Mouse (Mus musculus) cerebellum, postnatal 25 days (tissue): ENCODE results near the gene Sp7.
A peak's percentile ranks its signal among the peaks of the same experiment; 100 is the strongest.

Source experiments
- DNase-seq, 2 experiments: peaks; one replicate each; pipeline ENCODE4 v3.0.0; 2021; ENCODE audit warnings: mixed read lengths in 2 of 2

Sp7 gene

GRCm38 (mm10) chr15:102341580-102341979 lies 25.4 kb downstream of the Sp7 start:
- peak in 1 of 2 experiments; percentile 60 for DNase-seq

GRCm38 (mm10) chr15:102339612-102340011 lies 27.4 kb downstream of the Sp7 start:
- no peak for DNase-seq

GRCm38 (mm10) chr15:102336946-102337345 lies 30.0 kb downstream of the Sp7 start:
- no peak for DNase-seq

GRCm38 (mm10) chr15:102335925-102336324 lies 31.1 kb downstream of the Sp7 start:
- DNase-seq = peak in 1 of 2 experiments; percentile 35

DNA sequence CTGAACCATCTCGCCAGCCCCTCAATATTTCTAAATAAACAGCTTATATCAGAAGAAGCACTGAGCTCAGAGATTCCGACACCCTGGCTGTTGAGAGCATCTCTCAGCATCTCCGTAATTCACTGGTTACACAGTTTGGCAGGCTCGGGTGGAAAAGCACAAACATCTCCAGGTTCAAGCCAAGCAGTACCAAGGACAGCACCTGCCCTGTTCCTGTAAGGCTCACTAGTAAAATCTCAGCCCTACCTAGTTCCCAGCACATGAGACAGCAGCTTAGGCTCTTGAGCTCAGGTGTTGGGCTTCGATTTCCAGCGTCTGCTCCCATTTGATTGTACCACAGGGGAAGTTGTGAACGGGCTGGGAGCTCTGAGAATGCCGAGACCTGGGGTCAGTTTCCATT lies 31.7 kb downstream of the Sp7 start:
- no peak for DNase-seq

DNA sequence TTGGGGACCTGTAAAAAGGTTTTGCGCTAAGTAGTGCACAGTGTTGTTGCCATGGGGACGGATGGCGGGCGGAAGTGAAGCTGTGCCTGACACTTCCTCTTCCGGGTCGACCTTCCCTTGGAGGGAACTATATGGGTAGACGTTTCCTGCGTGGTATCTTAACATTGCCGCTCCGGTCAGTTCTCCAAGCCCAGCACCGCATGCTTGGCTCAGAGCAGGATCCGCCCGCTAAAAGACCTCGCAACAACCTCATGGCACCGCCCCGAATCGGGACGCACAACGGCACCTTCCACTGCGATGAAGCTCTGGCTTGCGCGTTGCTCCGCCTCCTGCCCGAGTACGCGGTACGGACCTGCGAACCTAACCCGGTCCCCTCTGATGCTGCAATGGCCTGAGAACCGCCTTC lies 35.4 kb downstream of the Sp7 start, which contains the start of gene Myg1:
TSS of gene Myg1 (plus strand) at position 100 of the 406 bp plus-strand sequence.
- peak; percentile 81 to 86 for DNase-seq

- no peak for DNase-seq
These were observed 40.1 kb downstream of the Sp7 start for GRCm38 (mm10) chr15:102326892-102327291.

- peak; percentile 85 to 91 for DNase-seq
These were observed 40.9 kb downstream of the Sp7 start, which contains the start of gene Pfdn5 for GRCm38 (mm10) chr15:102326022-102326576. Pfdn5 (plus strand) TSS chr15:102326116.

GRCm38 (mm10) chr15:102324654-102325473 lies 42.1 kb downstream of the Sp7 start:
- DNase-seq = peak; percentile 16 to 22

DNA sequence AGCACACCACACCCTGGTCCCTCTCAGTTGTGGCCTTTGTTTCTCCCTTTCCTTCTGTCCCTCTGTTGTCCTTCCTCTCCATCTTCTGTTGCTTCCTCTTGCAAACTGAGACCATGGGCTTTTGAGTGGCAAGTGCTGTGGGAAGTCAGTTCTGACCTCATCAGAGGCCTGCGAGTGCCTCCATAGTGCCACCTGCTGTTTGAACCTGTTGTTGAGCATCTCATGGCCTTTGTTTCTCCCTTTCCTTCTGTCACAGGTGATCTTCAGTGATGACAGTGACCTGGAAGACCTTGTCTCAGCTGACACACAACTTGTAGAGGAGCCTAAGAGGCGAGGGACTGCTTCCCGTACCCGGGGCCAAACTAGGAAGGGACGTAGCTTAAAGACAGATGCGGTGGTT lies 50.7 kb downstream of the Sp7 start:
- peak; percentile 63 to 81 for DNase-seq

- DNase-seq = no peak
These were observed 51.7 kb downstream of the Sp7 start for GRCm38 (mm10) chr15:102315292-102315691.

- DNase-seq = no peak
These were observed 55.5 kb downstream of the Sp7 start for GRCm38 (mm10) chr15:102311489-102311888.

DNA sequence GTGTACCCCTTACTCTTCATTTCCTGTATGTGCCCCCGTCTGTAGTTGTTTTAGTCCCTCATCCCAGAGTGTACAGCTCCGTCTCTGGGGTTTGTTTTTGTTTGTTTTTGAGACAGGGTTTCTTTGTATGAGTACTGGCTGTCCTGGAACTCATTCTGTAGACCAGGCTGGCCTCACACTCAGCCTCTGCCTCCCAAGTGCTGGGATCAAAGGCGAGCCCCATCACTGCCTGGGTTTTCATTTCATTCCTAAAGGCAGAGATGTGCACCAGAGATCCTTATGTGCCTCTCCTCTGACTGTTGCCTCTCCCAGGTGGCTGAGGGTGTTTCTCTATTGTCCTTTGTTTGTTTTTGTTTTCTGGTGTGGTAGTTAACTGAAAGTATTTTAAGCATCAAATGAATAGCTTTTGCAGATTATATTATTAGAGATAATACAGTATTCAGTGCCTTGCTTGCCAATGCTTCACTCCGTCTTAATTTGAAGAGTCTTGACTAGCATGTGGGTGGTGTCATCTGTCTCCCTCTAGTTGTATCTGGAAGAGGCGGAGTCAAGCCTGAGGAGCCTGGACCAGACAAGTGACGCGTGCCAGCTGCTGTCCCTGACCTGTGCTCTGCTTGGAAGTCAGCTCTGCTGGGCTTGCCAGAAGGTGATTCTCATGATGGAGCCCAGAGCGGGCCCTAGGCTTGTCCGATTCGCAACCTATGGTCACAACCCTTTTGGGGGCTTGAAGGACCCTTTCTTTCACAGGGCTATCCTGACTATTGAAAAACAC lies 56.7 kb downstream of the Sp7 start:
- no peak for DNase-seq

GRCm38 (mm10) chr15:102308717-102309116 lies 58.3 kb downstream of the Sp7 start:
- no peak for DNase-seq
